Mouse (Mus musculus) C2C12 (cell line): ENCODE data around the gene Lrrc8b. TPM values are rescaled to one million over a fixed set of nuclear protein-coding genes. Genes with fewer than 3 reads are reported as not detected.

ENCODE experiments used
- H3K27me3 ChIP-seq: one replicate; pipeline ENCODE4 v1.6.1; 2011; ENCODE audit not compliant: control insufficient read depth, insufficient read depth, insufficient read length
- H3K36me3 ChIP-seq: one replicate; pipeline ENCODE4 v1.6.1; 2011; ENCODE audit not compliant: control insufficient read depth, insufficient read depth
- H3K4me3 ChIP-seq: one replicate; pipeline ENCODE4 v1.5.1; 2011; ENCODE audit warnings: mild to moderate bottlenecking, control low read depth; ENCODE audit not compliant: poor library complexity, insufficient read depth, severe bottlenecking
- H3K79me2 ChIP-seq: one replicate; pipeline ENCODE4 v1.6.1; 2011; ENCODE audit not compliant: control insufficient read depth, insufficient read depth
- H3K79me3 ChIP-seq: one replicate; pipeline ENCODE4 v1.6.1; 2011; ENCODE audit warnings: low read depth, control low read depth
- H3ac ChIP-seq: one replicate; pipeline ENCODE3; 2011; ENCODE audit warnings: low read depth; ENCODE audit not compliant: control insufficient read depth, insufficient read length
- CEBPB ChIP-seq: IDR thresholded peaks from one replicate; pipeline ENCODE4 v1.6.1; 2011; ENCODE audit warnings: low read depth, mild to moderate bottlenecking, control low read depth, moderate library complexity
- CTCF ChIP-seq: IDR thresholded peaks from one replicate; pipeline ENCODE4 v1.5.1; 2011; ENCODE audit not compliant: control insufficient read depth, insufficient read depth, insufficient read length
- FOSL1 ChIP-seq: IDR thresholded peaks from one replicate; pipeline ENCODE4 v1.8.0; 2011; ENCODE audit warnings: mild to moderate bottlenecking, low read length; ENCODE audit not compliant: poor library complexity, insufficient read depth, severe bottlenecking
- MAX ChIP-seq: IDR thresholded peaks from one replicate; pipeline ENCODE4 v1.6.1; 2011; ENCODE audit warnings: mild to moderate bottlenecking, control low read depth
- MYOD1 ChIP-seq: IDR thresholded peaks from one replicate; pipeline ENCODE4 v1.6.1; 2011; ENCODE audit warnings: low read depth; ENCODE audit not compliant: control insufficient read depth, insufficient read length
- MYOG ChIP-seq: IDR thresholded peaks from one replicate; pipeline ENCODE4 v1.6.1; 2011; ENCODE audit not compliant: control insufficient read depth, insufficient read length; ENCODE audit errors: extremely low read depth
- USF1 ChIP-seq: IDR thresholded peaks from one replicate; pipeline ENCODE4 v1.6.1; 2011; ENCODE audit warnings: low read depth, mild to moderate bottlenecking, control low read depth, moderate library complexity
- polyA plus RNA-seq: library from polyadenylated mRNA; unstranded; fragments of >200 nt; fragmentation: generic; extraction: Trizol; gene quantifications from one replicate; pipeline ENCODE4 v1.2.1, GENCODE M21; 2012; ENCODE audit warnings: missing spikeins

The Lrrc8b gene
- polyA plus RNA-seq, 1 experiment = 6.0 TPM

- Histone ChIP-seq H3K36me3 (peaks cover 17% of the 10 kb centered on the region), H3K4me3 (no peak overlapping the region), H3K79me3 (peaks cover 2% of the 10 kb centered on the region), H3ac (no peak overlapping the region), H3K27me3 (no peaks in the 10 kb centered on the region), H3K79me2 (peaks cover 8% of the 10 kb centered on the region)
- TF ChIP-seq MAX (no peak), CEBPB (no peak), MYOG (no peak), MYOD1 (no peak), CTCF (no peak), USF1 (no peak), FOSL1 (no peak)
Observed at GRCm38 (mm10) chr5:105526766-105527165, 111.2 kb downstream of the Lrrc8b start.

- peaks cover 17% of the 10 kb centered on the region for H3K36me3 ChIP-seq
- H3K79me2 ChIP-seq = no peaks in the 10 kb centered on the region
- H3ac ChIP-seq = no peak overlapping the region
- TF ChIP-seq MYOD1 = no peak
- no peak for TF ChIP-seq FOSL1
- TF ChIP-seq USF1 = no peak
- TF ChIP-seq CTCF = no peak
- TF ChIP-seq CEBPB = no peak
- no peak for TF ChIP-seq MYOG
- no peak for TF ChIP-seq MAX
- H3K79me3 ChIP-seq = no peaks in the 10 kb centered on the region
- H3K27me3 ChIP-seq = no peaks in the 10 kb centered on the region
- no peak overlapping the region for H3K4me3 ChIP-seq
Observed at GRCm38 (mm10) chr5:105527477-105528331, 112.1 kb downstream of the Lrrc8b start.

- Histone ChIP-seq H3K79me3 (no peaks in the 10 kb centered on the region), H3K36me3 (peaks cover 11% of the 10 kb centered on the region), H3K27me3 (no peaks in the 10 kb centered on the region), H3K4me3 (no peak overlapping the region), H3K79me2 (no peaks in the 10 kb centered on the region), H3ac (no peak overlapping the region)
- no peak for TF ChIP-seq CEBPB
- no peak for TF ChIP-seq FOSL1
- TF ChIP-seq MAX = no peak
- TF ChIP-seq CTCF = no peak
- TF ChIP-seq MYOD1 = no peak
- TF ChIP-seq USF1 = no peak
- TF ChIP-seq MYOG = no peak
Observed at GRCm38 (mm10) chr5:105530576-105530975, 115.0 kb downstream of the Lrrc8b start.

DNA sequence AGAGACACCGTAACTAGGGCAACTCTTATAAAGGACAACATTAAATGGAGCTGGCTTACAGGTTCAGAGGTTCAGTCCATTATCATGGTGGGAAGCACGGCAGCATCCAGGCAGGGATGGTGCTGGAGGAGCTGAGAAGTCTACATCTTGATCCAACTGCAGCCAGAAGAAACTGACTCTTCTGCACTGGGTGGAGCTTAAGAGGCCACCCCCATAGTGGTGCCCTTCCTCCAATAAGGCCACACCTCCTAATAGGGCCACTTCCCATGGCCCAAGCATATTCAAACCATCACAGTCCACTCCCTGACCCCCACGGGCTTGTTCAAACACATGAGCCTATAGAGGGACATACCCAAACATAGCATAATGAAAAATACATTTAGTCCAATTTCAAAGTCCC is 119.6 kb downstream of the Lrrc8b start:
- Histone ChIP-seq H3K79me2 (no peaks in the 10 kb centered on the region), H3K79me3 (no peaks in the 10 kb centered on the region), H3K27me3 (no peaks in the 10 kb centered on the region), H3K4me3 (no peak overlapping the region), H3K36me3 (no peaks in the 10 kb centered on the region), H3ac (no peak overlapping the region)
- TF ChIP-seq MAX = no peak
- no peak for TF ChIP-seq FOSL1
- no peak for TF ChIP-seq MYOG
- no peak for TF ChIP-seq CEBPB
- TF ChIP-seq USF1 = no peak
- no peak for TF ChIP-seq CTCF
- TF ChIP-seq MYOD1 = no peak

GRCm38 (mm10) chr5:105536172-105536571 is 120.6 kb downstream of the Lrrc8b start:
- H3K27me3 ChIP-seq = no peaks in the 10 kb centered on the region
- no peak for TF ChIP-seq MYOD1
- TF ChIP-seq CEBPB = no peak
- TF ChIP-seq USF1 = no peak
- no peak for TF ChIP-seq MAX
- no peak for TF ChIP-seq FOSL1
- TF ChIP-seq MYOG = no peak
- no peak for TF ChIP-seq CTCF
- H3ac ChIP-seq = no peak overlapping the region
- H3K79me3 ChIP-seq = no peaks in the 10 kb centered on the region
- H3K79me2 ChIP-seq = no peaks in the 10 kb centered on the region
- peaks cover 3% of the 10 kb centered on the region for H3K36me3 ChIP-seq
- no peak overlapping the region for H3K4me3 ChIP-seq

DNA sequence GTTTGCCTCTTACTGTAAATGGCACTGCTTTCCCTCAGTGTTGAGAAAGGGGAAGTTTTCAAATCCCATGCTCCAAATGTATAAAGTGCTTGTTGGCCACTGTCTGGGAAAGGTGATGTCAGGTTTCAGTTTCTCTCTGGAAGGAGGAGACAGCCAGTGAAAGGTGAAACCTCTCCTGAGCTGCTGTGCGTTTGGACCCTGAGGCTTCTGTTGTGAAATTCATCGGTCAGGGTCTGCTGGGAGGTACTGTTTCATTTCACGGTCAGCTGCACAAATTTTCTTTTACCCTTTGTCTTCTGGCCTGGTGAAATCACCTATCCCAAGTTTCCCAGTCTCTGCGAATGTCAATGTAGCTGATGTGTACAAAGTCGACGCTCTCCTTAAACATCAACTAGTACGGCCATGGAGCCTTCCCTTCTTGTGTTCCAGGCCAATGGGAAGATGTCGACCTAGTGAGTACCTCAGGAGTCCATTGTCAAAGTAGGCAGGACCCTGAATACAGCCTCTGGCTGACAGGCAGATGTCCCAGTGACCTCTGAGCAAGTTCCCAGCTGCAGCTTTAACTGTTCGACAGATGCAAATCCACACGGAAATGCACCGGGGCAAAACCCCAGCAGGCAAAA is 121.6 kb downstream of the Lrrc8b start:
- Histone ChIP-seq H3K36me3 (peaks cover 3% of the 10 kb centered on the region), H3K4me3 (no peak overlapping the region), H3K79me2 (no peaks in the 10 kb centered on the region), H3K27me3 (no peaks in the 10 kb centered on the region), H3ac (no peak overlapping the region), H3K79me3 (no peaks in the 10 kb centered on the region)
- TF ChIP-seq CEBPB = no peak
- TF ChIP-seq USF1 = no peak
- TF ChIP-seq MYOG = no peak
- no peak for TF ChIP-seq CTCF
- no peak for TF ChIP-seq MYOD1
- no peak for TF ChIP-seq FOSL1
- no peak for TF ChIP-seq MAX

Other genes with a start within 250 kb of the Lrrc8b start
- 0.02 TPM for gene Gbp10, start 176.2 kb upstream of the Lrrc8b start, polyA plus RNA-seq
- gene Gm43302, start 122.1 kb upstream of the Lrrc8b start, polyA plus RNA-seq = not detected
- gene Gbp6, start 122.1 kb upstream of the Lrrc8b start, polyA plus RNA-seq = 0.01 TPM
- gene Lrrc8c, start 103.6 kb downstream of the Lrrc8b start, polyA plus RNA-seq = 7.1 TPM